Mouse (Mus musculus) bone marrow macrophage, adult 2 months (primary cell): ENCODE data around the gene Ccdc6.

ENCODE experiments used
- CTCF ChIP-seq: IDR thresholded peaks from 2 replicates; pipeline ENCODE4 v1.5.1; 2012; ENCODE audit warnings: low read depth, mild to moderate bottlenecking, low read length, moderate library complexity
- POLR2A ChIP-seq: IDR thresholded peaks from 2 replicates; pipeline ENCODE4 v1.6.1; 2012; ENCODE audit warnings: mild to moderate bottlenecking, low read depth, low read length, borderline replicate concordance

DNA sequence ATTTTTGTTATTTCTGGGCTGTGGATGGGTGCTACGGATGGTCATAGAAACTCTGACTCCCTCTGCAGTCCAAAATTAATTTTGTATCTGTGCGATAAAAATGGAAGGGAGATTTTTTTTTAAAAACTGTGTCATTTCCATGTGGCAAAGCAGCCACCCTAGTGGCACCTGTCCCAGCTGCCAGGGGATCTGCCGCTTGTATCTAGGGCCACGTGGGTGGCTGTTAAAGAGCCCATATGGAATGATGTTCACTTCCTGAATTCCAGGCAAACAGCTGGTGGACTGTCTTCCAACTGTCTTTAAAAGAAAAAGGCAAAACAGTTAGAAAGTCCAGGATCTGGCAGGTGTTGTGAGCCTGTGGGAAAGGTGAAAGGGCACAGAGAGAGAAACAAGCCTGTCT lies 25.6 kb upstream of the Ccdc6 start:
- no peak for TF ChIP-seq CTCF
- TF ChIP-seq POLR2A: no peak
